Comparison of ENCODE assay signal across 25 mouse cellular contexts in genomic region chr5:76609702-76610370, GRCm38 (mm10). TPM values are rescaled to one million over a fixed set of nuclear protein-coding genes. Genes with fewer than 3 reads are reported as not detected.
A peak's percentile ranks its signal among the peaks of the same experiment; 100 is the strongest.
DNase-seq lines count a peak whose midpoint lies in the region; ATAC-seq and TF ChIP-seq lines count a peak whose summit lies in the region.
"Had no signal": no experiment of that assay in that cellular context is flagged by ENCODE, and none has a peak within 500 bp of the region (broad histone marks: within the 10 kb centered on the region; RNA-seq: fewer than 3 reads in every experiment).

No protein-coding gene starts in this region.

- H3K4me3 ChIP-seq in intestine, embryonic 14.5 days (ENCODE audit: low read depth, low read length): no peak overlapping the region
- no peak overlapping the region for H3K4me3 ChIP-seq in intestine, embryonic 15.5 days (replicated peaks)
- no peak overlapping the region for H3K4me3 ChIP-seq in small intestine, adult 2 months (ENCODE audit: low read depth, low read length)
- no peak overlapping the region for H3K4me3 ChIP-seq in stomach, embryonic 16.5 days (replicated peaks; ENCODE audit: low read length)
- H3K4me3 ChIP-seq: forebrain, embryonic 10.5 days; forebrain, embryonic 13.5 days; heart, adult 2 months; hindbrain, embryonic 10.5 days; hindbrain, embryonic 13.5 days had no signal

- no peaks in the 10 kb centered on the region for H3K4me1 ChIP-seq in intestine, embryonic 14.5 days (replicated peaks; ENCODE audit: control insufficient read depth, insufficient read depth, low read length)
- H3K4me1 ChIP-seq in intestine, embryonic 15.5 days (replicated peaks): no peaks in the 10 kb centered on the region
- H3K4me1 ChIP-seq in small intestine, adult 2 months (ENCODE audit: control insufficient read depth, insufficient read depth, insufficient read length, low read length): peaks cover 5% of the 10 kb centered on the region; the same call in 1 of the 2 replicates
- H3K4me1 ChIP-seq in stomach, embryonic 16.5 days (ENCODE audit: control insufficient read depth, insufficient read depth, low read length): no peaks in the 10 kb centered on the region
- H3K4me1 ChIP-seq: forebrain, embryonic 10.5 days; forebrain, embryonic 13.5 days; hindbrain, embryonic 10.5 days; hindbrain, embryonic 13.5 days had no signal

- no peak for TF ChIP-seq POLR2A in small intestine, adult 2 months (IDR thresholded peaks at IDR 0.05; ENCODE audit: low read depth, low read length)

- H3K9ac ChIP-seq in intestine, embryonic 14.5 days (ENCODE audit: low read length): no peak overlapping the region
- no peak overlapping the region for H3K9ac ChIP-seq in intestine, embryonic 15.5 days
- H3K9ac ChIP-seq in stomach, embryonic 16.5 days (ENCODE audit: low read length): no peak overlapping the region
- H3K9ac ChIP-seq: forebrain, embryonic 13.5 days; hindbrain, embryonic 13.5 days had no signal

- no peak overlapping the region for H3K4me2 ChIP-seq in intestine, embryonic 14.5 days (ENCODE audit: low read length)
- H3K4me2 ChIP-seq in intestine, embryonic 15.5 days (replicated peaks): no peak overlapping the region
- H3K4me2 ChIP-seq in stomach, embryonic 16.5 days (ENCODE audit: low read depth, low read length): no peak overlapping the region
- H3K4me2 ChIP-seq: forebrain, embryonic 13.5 days; heart, embryonic 11.5 days; hindbrain, embryonic 13.5 days had no signal

- H3K36me3 ChIP-seq in intestine, embryonic 14.5 days (ENCODE audit: control insufficient read depth, insufficient read depth, low read length): peaks cover 82% of the 10 kb centered on the region
- peaks cover 15% of the 10 kb centered on the region for H3K36me3 ChIP-seq in intestine, embryonic 15.5 days
- peaks cover 21% of the 10 kb centered on the region for H3K36me3 ChIP-seq in small intestine, adult 2 months (ENCODE audit: control insufficient read depth, insufficient read depth, low read length)
- H3K36me3 ChIP-seq in stomach, embryonic 16.5 days (ENCODE audit: control insufficient read depth, insufficient read depth, low read length): peaks cover 15% of the 10 kb centered on the region

- no peak overlapping the region for H3K27ac ChIP-seq in intestine, embryonic 14.5 days (ENCODE audit: low read depth)
- H3K27ac ChIP-seq in intestine, embryonic 15.5 days: 0 out of 2 replicates have a peak overlapping the region, but pooled peaks have one; percentile 32
- 0 out of 2 replicates have a peak overlapping the region, but pooled peaks have one; percentile 4 for H3K27ac ChIP-seq in small intestine, adult 2 months (ENCODE audit: insufficient read depth, low read depth, low read length)
- peak overlapping the region; percentile 46; the same call in 1 of the 2 replicates for H3K27ac ChIP-seq in stomach, embryonic 16.5 days (ENCODE audit: low read length)
- H3K27ac ChIP-seq: forebrain, embryonic 10.5 days; forebrain, embryonic 13.5 days; heart, adult 2 months; hindbrain, embryonic 10.5 days; hindbrain, embryonic 13.5 days had no signal

- ATAC-seq in intestine, embryonic 14.5 days (replicated peaks; ENCODE audit: low FRiP score, low TSS enrichment, low read depth): 0 out of 2 replicates have a peak, but pooled peaks have one; percentile 66
- ATAC-seq in intestine, embryonic 15.5 days: peak; percentile 97
- ATAC-seq in stomach, embryonic 16.5 days (ENCODE audit: insufficient read depth, low FRiP score): peak; percentile 87; the same call in 1 of the 2 replicates
- ATAC-seq: activated CD4-positive, CD25-positive, alpha-beta regulatory T cell, adult 4 months; CD4-positive, CD25-positive, alpha-beta regulatory T cell, adult 4 months; forebrain, embryonic 13.5 days; forebrain, embryonic 16.5 days had no signal

- DNase-seq in intestine, embryonic 14.5 days (ENCODE audit: low spot score): no peak
- no peak for DNase-seq in right cerebral cortex, postnatal 14 days
- no peak for DNase-seq in adipocyte (ENCODE audit: low spot score)
- no peak for DNase-seq in layer of hippocampus, postnatal 14 days (ENCODE audit: low spot score in 2 of 2)
- DNase-seq in spleen, postnatal 14 days (ENCODE audit: low spot score in 2 of 2): no peak
- DNase-seq: adrenal gland, postnatal 10 days; adrenal gland, postnatal 36 days; cerebellum, adult 18-20 months; cerebellum, adult 9-10 months; cerebellum, postnatal 14 days; gastrocnemius, postnatal 10 days; gastrocnemius, postnatal 36 days; heart, adult 2 months; heart, postnatal 36 days had no signal

- no peak for TF ChIP-seq CTCF in small intestine, adult 2 months (IDR thresholded peaks at IDR 0.05; ENCODE audit: extremely low read depth, insufficient read length, insufficient replicate concordance, low read depth, low read length)

- 87% methylated on average over 8 of the region's 8 CpGs for WGBS in intestine, embryonic 14.5 days
- 78% methylated on average over 8 of the region's 8 CpGs for WGBS in intestine, embryonic 15.5 days
- 36% methylated on average over 8 of the region's 8 CpGs for WGBS in small intestine, adult 2 months
- 84% methylated on average over 8 of the region's 8 CpGs for WGBS in stomach, embryonic 16.5 days

- H3K9me3 ChIP-seq in intestine, embryonic 14.5 days (ENCODE audit: control insufficient read depth, low read length): no peaks in the 10 kb centered on the region
- H3K9me3 ChIP-seq in intestine, embryonic 15.5 days: no peaks in the 10 kb centered on the region
- no peaks in the 10 kb centered on the region for H3K9me3 ChIP-seq in stomach, embryonic 16.5 days (replicated peaks; ENCODE audit: control insufficient read depth, low read length)
- H3K9me3 ChIP-seq: forebrain, embryonic 10.5 days; hindbrain, embryonic 10.5 days; hindbrain, embryonic 13.5 days had no signal

- H3K27me3 ChIP-seq in intestine, embryonic 14.5 days (replicated peaks; ENCODE audit: control insufficient read depth, insufficient read depth, low read length): no peaks in the 10 kb centered on the region
- H3K27me3 ChIP-seq in intestine, embryonic 15.5 days (replicated peaks): no peaks in the 10 kb centered on the region
- H3K27me3 ChIP-seq in small intestine, adult 2 months (ENCODE audit: control insufficient read depth, insufficient read depth, low read length): no peaks in the 10 kb centered on the region
- no peaks in the 10 kb centered on the region for H3K27me3 ChIP-seq in stomach, embryonic 16.5 days (ENCODE audit: control insufficient read depth, insufficient read depth, low read length)
- H3K27me3 ChIP-seq: forebrain, embryonic 13.5 days; hindbrain, embryonic 13.5 days had no signal

RNA-seq across cellular contexts. Expression of gene Cep135, which starts 21.3 kb away (rescaled TPM):
- polyA plus RNA-seq in intestine, embryonic 14.5 days (2014; fragmentation: Nextera tagmentation; extraction: Ambion mirVana): 8.2 and 8.4 TPM in 2 replicates
- polyA plus RNA-seq in intestine, embryonic 15.5 days (2015; fragmentation: Nextera tagmentation; extraction: Ambion mirVana): 5.9 and 6.6 TPM in 2 replicates
- 0.13 and 0.39 TPM in 2 replicates for polyA plus RNA-seq in small intestine, adult 2 months (2012; rRNA removed)
- polyA plus RNA-seq in stomach, embryonic 16.5 days (2015; fragmentation: Nextera tagmentation; extraction: Ambion mirVana): 5.1 and 5.3 TPM in 2 replicates
- 1 to 10 TPM; 6.5 to 6.9 TPM for total RNA-seq in layer of hippocampus, postnatal 14 days (2021)

RNA-seq across cellular contexts. Expression of gene C530008M17Rik, which starts 46.5 kb away (rescaled TPM):
- 15.9 and 16.2 TPM in 2 replicates for polyA plus RNA-seq in intestine, embryonic 14.5 days (2014; fragmentation: Nextera tagmentation; extraction: Ambion mirVana)
- 15.7 and 16.5 TPM in 2 replicates for polyA plus RNA-seq in intestine, embryonic 15.5 days (2015; fragmentation: Nextera tagmentation; extraction: Ambion mirVana)
- polyA plus RNA-seq in small intestine, adult 2 months (2012; rRNA removed): 9.8 and 42.5 TPM in 2 replicates
- 8.1 and 10.0 TPM in 2 replicates for polyA plus RNA-seq in stomach, embryonic 16.5 days (2015; fragmentation: Nextera tagmentation; extraction: Ambion mirVana)
- 100 to 1,000 TPM; 118 to 125 TPM for total RNA-seq in layer of hippocampus, postnatal 14 days (2021)
